Mouse (Mus musculus) 3134 (cell line): ENCODE data around the gene Rab3ip.

Experiments
- DNase-seq: peaks from one replicate; pipeline ENCODE4 v3.0.0-alpha.2; 2011; ENCODE audit warnings: low spot score; ENCODE audit not compliant: insufficient read length; ENCODE audit errors: extremely low read depth

Rab3ip gene

GRCm38 (mm10) chr10:116921416-116921815 is 29.2 kb downstream of the Rab3ip start:
- no peak for DNase-seq

- no peak for DNase-seq
Observed at GRCm38 (mm10) chr10:116920641-116921040, 29.9 kb downstream of the Rab3ip start.

- no peak for DNase-seq
Observed at GRCm38 (mm10) chr10:116919368-116920317, 30.9 kb downstream of the Rab3ip start.

DNA sequence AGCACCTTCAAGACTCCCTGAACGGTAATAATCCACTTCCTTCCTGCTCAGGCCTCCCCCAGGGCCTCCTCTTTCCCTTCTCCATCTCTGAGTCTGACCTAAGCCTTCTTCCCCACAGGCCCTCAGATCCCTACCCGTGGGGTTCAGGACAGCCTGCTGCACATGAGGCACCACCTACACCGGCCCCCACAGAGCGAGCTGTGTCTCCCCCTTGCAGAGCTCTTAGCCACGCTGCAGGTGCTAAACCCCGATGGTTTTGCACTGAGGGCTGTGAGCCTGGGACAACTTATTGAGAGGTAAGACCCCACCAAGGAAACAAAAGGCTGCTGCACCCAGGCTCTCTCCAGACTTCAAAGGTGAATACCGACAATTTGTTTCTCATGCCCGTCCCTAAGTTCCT is 34.0 kb downstream of the Rab3ip start:
- no peak for DNase-seq

DNA sequence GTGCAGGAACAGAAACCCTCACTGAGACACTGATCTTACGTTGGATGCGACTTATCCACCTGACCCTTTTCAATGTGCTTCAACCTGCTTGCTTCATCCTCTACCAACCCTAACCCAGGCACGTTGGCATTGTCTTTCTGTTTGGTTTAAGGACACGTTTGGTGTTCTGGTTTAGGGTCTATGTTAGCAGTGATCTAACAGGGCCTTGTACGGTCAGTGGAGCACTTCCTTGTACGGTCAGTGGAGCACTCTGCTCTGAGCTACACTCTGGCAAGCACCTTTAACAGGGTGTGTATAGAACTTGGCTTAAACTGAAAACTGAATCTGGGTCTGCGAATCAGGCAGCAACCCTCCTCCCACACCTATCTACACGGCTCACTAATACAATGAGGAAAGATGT is 35.3 kb downstream of the Rab3ip start:
- no peak for DNase-seq

DNA sequence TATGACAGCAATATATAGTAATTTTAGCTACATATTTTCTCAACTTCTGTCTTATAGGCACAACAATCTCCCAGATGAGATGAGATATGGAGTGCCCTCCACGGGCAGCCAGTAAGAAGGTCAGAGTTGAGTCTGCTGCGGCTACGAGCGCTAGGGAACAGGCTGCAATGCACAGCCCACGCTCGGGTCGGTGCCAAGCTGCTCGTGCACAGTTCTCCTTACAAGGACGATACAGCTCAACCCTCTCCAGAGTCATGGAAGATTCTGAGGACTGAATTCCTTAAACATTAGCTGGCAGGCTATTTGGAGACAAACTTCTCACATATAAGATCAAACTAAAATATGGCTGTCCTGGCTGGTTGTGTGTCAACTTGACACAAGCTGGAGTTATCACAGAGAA is 36.0 kb downstream of the Rab3ip start:
- DNase-seq, result no peak

DNA sequence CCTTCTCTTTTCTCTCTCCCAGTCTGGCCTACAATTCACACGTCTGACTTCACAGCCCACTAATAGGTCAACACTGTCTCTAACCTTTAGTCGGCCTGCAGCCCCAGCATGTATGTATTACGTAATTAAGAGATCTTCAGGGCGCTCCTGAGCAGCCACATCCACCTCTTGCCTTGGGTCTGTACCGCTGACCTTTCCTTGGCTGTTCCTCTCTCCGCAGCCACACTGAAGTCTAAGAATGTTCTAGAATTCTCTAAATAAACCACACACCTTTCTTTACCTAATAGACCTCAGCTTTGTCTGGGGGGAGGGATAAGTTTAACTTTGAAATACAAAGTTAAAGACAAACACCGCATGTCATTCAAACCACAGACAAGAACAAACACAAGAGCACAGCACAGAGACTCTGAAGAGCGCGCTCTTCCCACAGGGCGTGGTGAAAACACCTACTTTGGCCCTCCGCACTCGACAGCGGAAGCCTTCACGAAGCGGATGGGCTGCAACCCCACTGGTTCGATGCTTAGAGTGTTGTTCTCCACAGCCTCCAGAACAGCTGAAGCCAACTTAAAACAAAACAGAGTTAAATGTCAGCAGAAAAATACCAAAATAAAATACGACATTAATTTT is 36.8 kb downstream of the Rab3ip start:
- no peak for DNase-seq

GRCm38 (mm10) chr10:116912850-116913249 is 37.7 kb downstream of the Rab3ip start:
- DNase-seq, result no peak

DNA sequence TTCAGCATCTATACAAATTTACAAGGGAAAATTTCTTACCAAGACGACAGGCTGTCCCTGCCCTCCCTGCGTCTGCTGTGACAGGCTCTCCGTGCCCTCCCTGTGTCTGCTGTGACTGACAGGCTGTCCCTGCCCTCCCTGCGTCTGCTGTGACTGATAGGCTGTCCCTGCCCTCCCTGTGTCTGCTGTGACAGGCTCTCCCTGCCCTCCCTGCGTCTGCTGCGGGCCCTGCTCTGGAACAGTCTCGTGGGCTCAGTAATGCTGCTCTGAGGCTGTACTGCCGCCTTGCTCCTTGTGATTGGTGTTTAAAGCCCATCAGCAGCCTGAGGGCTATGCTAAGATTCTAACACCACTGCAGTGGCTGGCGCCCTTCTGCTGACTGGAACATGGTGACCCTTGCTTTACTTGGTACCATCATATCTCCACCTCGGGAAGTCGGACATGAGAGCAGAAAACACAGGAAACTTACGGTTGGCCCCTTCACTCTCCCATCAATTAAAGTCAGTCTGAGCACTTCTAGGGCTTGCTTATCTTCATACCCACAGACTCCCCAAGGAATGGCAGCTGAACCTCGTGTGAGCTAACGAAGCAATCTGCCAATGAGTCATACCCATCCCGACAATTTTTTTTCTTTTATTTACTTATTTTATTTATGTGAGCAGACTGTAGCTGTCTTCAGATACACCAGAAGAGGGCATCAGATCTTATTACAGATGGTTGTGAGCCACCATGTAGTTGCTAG is 41.5 kb downstream of the Rab3ip start:
- DNase-seq, result no peak

DNA sequence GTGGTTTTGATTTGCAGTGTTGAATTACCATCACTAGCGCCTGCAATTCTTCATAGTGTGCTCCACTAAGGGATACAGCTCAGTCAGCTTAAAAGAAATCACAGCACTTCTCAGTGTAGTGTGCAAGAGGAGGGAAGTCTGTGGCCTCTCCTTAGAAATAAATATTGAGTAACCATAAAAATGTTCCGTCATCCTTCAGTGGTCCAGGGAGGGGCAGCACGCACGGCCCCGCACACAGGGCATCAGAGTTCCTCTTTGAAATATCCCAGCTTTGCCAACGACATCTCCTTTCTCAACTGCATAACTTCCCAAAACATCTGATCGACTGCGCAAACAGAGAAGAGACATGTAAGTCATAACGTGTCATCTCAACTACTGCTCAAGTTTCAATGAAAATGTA is 43.8 kb downstream of the Rab3ip start:
- DNase-seq, result no peak

- DNase-seq, result no peak
Observed at GRCm38 (mm10) chr10:116904503-116904908, 46.1 kb downstream of the Rab3ip start.

- DNase-seq, result no peak
Observed at GRCm38 (mm10) chr10:116896336-116897177, 54.0 kb downstream of the Rab3ip start, which contains the start of gene Myrfl. TSS of gene Myrfl (minus strand) at chr10:116896919.

DNA sequence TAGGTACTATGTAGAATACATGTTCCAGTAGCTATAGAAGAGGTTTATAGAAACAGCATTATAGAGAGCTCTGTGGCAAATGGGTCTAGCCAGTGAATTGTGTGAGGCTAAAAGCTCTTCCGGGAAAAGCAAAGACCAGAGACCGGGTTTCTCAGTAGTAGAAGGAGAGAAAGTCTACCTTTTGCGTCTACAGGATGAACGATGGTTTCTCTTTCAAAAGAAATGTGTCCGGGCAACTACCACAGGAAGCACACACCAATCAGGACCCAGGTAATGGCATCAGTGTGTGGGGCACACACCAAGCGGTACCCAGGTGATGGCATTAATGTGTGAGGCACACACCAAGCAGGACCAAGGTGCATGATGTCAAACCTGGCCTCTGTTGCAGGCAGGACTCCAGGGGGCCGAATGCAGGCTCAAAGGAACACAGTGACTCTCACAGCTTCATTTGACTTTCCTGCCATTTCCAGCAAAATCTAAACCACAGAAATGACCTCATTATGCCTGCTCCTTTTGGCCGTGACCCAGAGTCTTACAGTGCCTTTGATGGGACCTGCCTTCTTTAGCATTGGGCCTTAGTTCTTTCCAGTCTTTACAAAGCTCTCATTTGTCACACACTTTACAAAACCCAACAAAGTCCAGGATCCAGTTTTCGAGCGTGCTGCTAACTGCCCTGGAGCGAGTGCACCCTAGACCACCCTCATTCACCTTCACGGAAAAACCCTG is 55.3 kb downstream of the Rab3ip start:
- DNase-seq, result peak; percentile 26

- DNase-seq, result no peak
Observed at GRCm38 (mm10) chr10:116894540-116894939, 56.0 kb downstream of the Rab3ip start.

- DNase-seq, result no peak
Observed at GRCm38 (mm10) chr10:116893753-116894152, 56.8 kb downstream of the Rab3ip start.

DNA sequence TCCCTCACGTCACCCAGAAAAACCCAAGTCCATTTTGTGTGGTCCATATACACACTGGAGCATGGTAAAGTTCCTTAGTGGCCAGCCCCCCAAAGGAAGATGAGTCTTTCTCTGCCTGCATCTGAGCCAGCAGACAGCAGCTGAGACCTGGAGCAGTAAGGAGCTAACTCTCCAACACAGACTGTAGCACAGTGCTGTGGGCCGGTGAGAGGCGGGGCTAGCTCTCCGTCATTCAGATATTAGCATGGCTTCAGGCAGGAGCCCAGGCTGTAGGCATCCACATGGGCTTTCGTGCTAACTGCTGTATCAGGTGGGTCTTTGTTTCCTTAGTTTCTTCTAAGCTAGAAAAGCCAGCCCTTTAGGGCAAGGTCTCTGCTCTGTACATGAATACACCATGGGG is 60.0 kb downstream of the Rab3ip start:
- no peak for DNase-seq

DNA sequence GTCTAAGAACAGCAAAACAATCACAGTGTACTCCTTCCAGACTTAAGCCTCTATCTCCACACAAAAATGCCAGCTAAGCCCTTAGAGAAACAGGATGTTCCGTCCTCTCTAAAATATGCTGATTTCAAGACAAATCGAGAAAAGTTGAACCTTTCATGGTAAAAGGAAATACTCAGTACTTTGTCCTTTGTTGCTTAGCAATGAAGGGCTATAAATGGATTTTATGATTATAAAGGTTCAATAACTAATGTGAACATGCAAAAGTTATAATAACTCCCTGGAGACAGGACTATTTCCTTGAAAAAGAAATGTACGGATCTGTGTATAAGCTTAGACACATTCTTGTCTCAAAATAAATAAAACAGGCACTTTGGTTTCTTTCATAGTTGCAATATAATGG is 66.0 kb downstream of the Rab3ip start:
- no peak for DNase-seq

- DNase-seq, result no peak
Observed at GRCm38 (mm10) chr10:116883531-116883930, 67.0 kb downstream of the Rab3ip start.

DNA sequence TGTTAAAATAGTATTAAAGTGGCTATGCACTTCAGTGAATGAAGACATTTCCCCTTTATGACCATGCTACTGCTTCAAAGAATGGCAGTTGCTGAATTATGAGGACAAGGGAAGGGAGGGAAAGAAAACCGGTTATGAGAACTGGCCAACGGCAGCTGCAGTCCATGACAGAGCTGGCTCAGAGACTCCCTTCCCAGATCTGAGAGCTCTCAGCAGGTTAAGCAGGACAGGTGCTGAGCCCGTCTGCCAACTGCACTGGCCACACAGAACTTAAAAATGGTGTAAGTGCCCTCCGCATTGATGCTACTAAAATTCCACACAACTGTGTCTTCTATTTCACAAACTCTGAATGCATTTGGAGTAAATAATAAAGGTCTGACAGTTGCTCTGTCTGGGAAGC is 73.1 kb downstream of the Rab3ip start:
- DNase-seq, result no peak

DNA sequence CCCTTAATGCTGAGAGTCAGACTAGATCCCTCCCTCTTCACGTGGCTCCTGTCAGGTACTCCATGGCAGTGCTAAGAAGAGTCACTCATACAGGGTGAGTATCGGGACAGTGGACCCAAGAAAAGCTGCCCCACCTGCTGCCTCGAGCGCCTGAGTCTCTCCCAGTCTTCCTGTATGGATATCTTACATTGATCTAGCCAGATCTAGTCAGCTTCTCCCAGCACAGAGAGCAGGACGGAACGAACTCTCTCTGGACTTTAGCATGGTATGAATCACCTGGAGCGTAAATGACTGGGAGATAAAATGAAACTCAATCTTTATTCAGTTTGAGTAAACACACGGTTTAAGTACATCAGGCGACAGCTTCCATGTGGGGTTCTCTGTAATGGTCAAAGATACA is 76.1 kb downstream of the Rab3ip start:
- no peak for DNase-seq
